In the genomic region with DNA sequence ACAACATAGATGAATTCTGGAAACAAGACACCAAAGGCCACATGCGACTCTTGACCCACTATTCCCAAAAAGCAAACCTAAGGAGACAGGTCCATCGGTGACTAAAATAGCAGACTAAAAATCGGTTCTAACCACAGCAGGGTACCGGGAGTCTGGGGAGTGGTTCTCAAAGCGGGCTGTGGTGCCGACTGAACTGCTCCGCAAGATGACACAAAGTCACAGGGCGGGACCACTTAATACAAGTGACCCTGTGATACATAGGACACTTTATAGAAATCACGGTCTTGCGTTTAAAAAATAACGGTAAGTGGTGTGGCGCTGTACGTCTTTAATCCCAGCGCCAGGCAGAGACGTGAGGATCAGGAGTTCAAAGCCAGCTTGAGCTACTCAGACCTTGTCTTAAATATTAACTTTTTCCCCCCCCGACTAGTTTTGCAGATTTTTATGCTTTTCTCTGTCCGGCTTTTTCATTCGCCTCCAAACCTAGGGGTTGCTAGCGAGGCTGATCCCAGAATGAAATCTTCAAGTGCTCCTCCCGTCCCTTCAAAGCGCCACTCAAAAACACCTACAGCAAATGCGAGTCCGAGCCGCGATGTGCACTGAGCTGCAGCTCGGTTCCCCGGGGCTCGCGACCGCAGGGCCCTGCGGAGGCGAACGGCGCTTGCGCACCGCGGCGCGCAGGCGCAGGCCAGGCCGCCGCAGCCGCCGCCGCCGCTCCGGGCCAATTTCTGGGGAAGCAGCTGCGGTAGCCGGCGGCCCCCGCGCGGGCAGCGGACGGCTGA, we compare ENCODE assay signal across 9 mouse cellular contexts. TPM values are rescaled to one million over a fixed set of nuclear protein-coding genes. Genes with fewer than 3 reads are reported as not detected.
DNase-seq lines count a peak whose midpoint lies in the region; ATAC-seq lines count a peak whose summit lies in the region.
"Had no signal": no experiment of that assay in that cellular context is flagged by ENCODE, and none has a peak within 500 bp of the region (broad histone marks: within the 10 kb centered on the region; RNA-seq: fewer than 3 reads in every experiment).

No protein-coding gene starts in this region.

- no peak for DNase-seq in cerebellum, adult 8-10 months
- peak; percentile 22 for DNase-seq in urinary bladder, postnatal 10 days (ENCODE audit: low spot score)
- no peak for DNase-seq in urinary bladder, adult 18-20 months (ENCODE audit: low spot score in 2 of 2)
- peak; percentile 72 for DNase-seq in forelimb bud, embryonic 11.5 days (ENCODE audit: low read depth, low spot score)
- peak; percentile 76 to 88 for DNase-seq in kidney, postnatal 36 days
- no peak for DNase-seq in ovary, postnatal 36 days (ENCODE audit: low spot score)

- peak; percentile 74 for ATAC-seq in cerebellum, adult (ENCODE audit: insufficient number of reproducible peaks, low FRiP score, low TSS enrichment)
- peak; percentile 54; the same call in 1 of the 2 replicates for ATAC-seq in megakaryocyte-erythroid progenitor cell, adult 5-6 weeks (replicated peaks; ENCODE audit: low FRiP score, low TSS enrichment, poor library complexity, severe bottlenecking)

RNA-seq across cellular contexts. Expression of a gene that starts 0.5 kb away (rescaled TPM):
- 58.2 and 97.1 TPM in 2 replicates for total RNA-seq in megakaryocyte-erythroid progenitor cell, adult 5-6 weeks (2014; fragmentation: Nextera tagmentation)
- 35.4 and 36.7 TPM in 2 replicates for total RNA-seq in megakaryocyte-erythroid progenitor cell, adult 5-6 weeks (2017)

RNA-seq across cellular contexts. Expression of a gene that starts 17.0 kb away (rescaled TPM):
- total RNA-seq in megakaryocyte-erythroid progenitor cell, adult 5-6 weeks (2014; fragmentation: Nextera tagmentation), result 22.6 and 32.0 TPM in 2 replicates
- total RNA-seq in megakaryocyte-erythroid progenitor cell, adult 5-6 weeks (2017), result 36.1 and 52.6 TPM in 2 replicates

RNA-seq across cellular contexts. Expression of a gene that starts 17.0 kb away (rescaled TPM):
- 0.24 TPM in 1 of 2 replicates, not detected in the other for total RNA-seq in megakaryocyte-erythroid progenitor cell, adult 5-6 weeks (2014; fragmentation: Nextera tagmentation)
- total RNA-seq in megakaryocyte-erythroid progenitor cell, adult 5-6 weeks (2017), result 0.38 TPM in 1 of 2 replicates, not detected in the other
- total RNA-seq: left cerebral cortex, postnatal 10 days had no signal

RNA-seq across cellular contexts. Expression of a gene that starts 47.0 kb away (rescaled TPM):
- 23.5 and 24.6 TPM in 2 replicates for total RNA-seq in megakaryocyte-erythroid progenitor cell, adult 5-6 weeks (2014; fragmentation: Nextera tagmentation)
- 18.5 and 21.8 TPM in 2 replicates for total RNA-seq in megakaryocyte-erythroid progenitor cell, adult 5-6 weeks (2017)

RNA-seq across cellular contexts. Expression of a gene that starts 54.5 kb away (rescaled TPM):
- total RNA-seq in megakaryocyte-erythroid progenitor cell, adult 5-6 weeks (2014; fragmentation: Nextera tagmentation), result not detected in 2 replicates
- not detected in 2 replicates for total RNA-seq in megakaryocyte-erythroid progenitor cell, adult 5-6 weeks (2017)
- total RNA-seq: left cerebral cortex, postnatal 10 days had no signal

Comparison
In these comparisons a context has a peak if more than half of its experiments do, and no peak if none do; other contexts are left out.
1. DNase-seq: peak in urinary bladder, postnatal 10 days (single experiment), forelimb bud, embryonic 11.5 days (single experiment) and kidney, postnatal 36 days (2 of 2); none in cerebellum, adult 8-10 months (single experiment), urinary bladder, adult 18-20 months (0 of 2) and ovary, postnatal 36 days (single experiment).